Mouse (Mus musculus): Measurements from ENCODE around the gene Ppp1r18.

- TF ChIP-seq POLR2A (IDR thresholded peaks at IDR 0.05; ENCODE audit: borderline replicate concordance, extremely low read depth, low read depth, low read length): no peak
- TF ChIP-seq CTCF (IDR thresholded peaks at IDR 0.05; ENCODE audit: insufficient read depth, low read length): no peak
These were observed 57.9 kb downstream of the Ppp1r18 start for GRCm38 (mm10) chr17:35923281-35923680.

Measured in lung, adult 2 months (tissue).